Mouse (Mus musculus): ENCODE results near the gene Tbc1d25. TPM values are rescaled to one million over a fixed set of nuclear protein-coding genes. Genes with fewer than 3 reads are reported as not detected.

Gene Tbc1d25
- polyA plus RNA-seq (2017; shearing (Covaris generic)), result 10 to 100 TPM; 12.7 to 18.0 TPM

DNA sequence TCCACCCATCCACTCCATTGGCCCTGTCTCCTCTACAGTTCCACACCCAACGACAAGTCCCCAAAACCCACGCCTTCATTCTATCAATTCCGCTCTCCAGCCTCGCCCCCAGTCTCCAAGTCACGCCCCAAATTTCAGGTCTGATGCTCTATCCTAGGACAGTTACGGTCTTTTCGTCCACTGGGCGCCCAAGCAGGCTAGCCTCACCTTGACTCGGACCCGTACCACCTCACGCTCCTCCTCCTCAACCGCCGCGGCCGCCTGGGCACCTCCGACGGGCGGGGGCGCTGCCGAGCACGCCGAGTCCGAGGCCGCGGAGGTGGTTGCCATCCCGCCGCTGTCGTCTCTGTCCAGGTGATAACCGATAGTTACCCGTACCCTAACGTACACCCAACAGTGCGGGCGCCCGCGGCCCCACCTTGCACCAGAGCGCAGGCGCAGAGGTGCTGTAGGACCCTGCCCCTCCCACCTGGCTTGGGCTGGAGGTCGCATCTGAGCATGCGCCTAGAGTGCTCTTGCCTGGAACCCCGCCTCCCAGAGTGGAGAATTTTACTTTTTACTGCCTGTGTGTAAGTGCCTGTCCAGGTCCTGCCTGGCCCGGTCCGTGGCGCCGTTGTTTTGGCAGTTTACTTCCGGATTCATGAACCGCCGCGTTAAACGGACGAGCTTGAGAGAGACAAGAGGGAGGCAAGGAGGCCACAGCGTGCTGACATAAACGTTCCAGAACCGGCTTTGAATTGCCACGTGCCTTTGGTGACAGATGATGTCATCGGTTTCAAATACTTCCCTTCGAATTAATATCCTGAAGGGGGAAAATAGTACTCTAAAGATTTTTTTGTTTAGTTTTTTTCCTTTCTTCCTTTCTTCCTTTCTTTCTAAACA is at the start of gene Tbc1d25:
Tbc1d25 (minus strand) TSS at position 678 of the 882 bp plus-strand sequence.

DNA sequence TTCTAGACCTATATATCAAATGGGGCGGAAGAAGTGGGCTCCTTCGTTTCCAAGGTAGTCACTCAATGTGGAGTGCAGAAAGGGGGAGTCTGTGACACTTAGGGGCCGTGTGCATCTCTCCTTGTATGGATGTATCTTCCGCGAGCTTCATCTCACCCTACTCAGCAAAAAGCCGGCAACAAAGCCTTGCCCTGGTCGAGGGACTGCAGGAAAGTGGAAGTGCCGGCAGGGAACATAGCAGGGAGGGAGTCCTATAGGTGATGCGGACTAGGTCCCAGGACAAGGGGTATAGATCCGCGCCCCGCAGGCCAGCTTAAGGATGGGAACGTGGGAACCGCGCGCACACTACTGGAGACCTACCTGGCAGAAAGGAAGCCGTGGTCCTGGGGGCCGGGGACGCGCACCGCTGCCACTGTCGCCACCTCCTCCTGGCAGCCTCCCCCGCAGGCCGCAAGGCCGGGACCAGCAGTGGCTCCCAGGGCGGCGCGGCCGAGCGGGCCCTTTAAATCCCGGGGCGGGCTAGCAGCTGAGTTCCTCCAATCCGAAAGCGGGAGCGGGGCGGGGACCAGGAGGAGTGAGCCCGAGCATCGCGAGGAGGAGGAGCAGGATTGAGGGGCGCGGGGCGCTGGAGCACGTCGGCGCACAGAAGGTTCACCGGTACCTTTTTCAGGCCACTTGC is 30.2 kb upstream of the Tbc1d25 start, which contains the start of gene Porcn:
Porcn (minus strand) TSS at position 511 of the 679 bp plus-strand sequence.

DNA sequence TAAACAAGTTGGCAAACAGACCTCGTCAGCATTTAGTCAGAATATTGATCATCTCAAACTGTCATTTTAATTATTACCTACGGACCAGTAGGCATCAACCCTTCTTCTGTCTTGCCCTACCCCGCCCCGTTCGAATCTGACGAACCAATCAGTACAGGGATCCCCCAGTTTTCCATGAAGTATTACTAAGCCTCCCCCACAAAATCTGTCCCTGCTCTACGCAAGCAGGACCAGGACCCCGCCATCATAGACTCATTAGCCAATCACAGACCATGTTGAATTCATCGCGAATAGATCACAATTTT is 17.4 kb upstream of the Tbc1d25 start, which contains the start of gene Ebp:
Ebp (minus strand) TSS at position 94 of the 305 bp plus-strand sequence.

DNA sequence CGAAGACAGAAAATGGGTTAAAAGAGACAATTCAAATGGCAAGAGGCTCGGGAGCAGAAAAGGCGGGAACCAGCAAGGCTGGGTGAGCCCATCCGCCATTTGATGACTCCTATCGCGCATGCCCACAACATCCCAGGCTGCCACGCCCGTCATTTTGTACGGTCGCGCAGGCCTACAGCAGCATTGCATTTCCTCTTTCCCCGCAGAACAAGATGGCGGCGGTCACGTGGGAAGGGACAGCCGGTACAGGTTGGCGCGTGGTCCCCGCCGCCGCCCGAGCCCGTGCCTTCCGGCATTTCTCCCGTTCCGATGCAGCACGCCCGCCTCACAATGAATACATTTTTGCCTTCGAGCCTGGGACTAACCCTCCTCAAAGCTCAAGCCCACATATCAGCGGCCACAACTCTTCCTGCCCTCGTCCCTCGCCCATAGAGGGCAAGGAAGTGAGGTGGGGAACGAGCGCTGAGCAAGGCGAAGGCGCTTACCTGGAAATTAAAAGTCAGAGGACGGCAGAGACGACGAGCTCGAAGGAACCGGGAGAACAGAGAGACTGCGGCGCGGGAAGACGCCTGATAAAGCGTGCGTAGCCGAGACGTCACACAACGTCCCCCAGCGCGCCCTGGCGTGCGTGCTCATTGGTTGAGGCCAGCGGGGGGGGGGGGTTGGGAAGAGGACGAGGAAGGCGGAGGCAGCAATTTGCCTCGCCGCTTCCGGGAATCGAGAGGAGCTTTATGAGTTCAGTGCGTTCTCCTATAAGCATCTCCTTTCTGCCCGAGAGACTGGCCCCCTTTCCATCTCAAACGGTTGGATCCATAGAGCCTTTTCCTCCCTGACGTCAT is 30.6 kb downstream of the Tbc1d25 start, which contains the start of gene Rbm3:
Rbm3 (minus strand) TSS at position 728 of the 839 bp plus-strand sequence.

DNA sequence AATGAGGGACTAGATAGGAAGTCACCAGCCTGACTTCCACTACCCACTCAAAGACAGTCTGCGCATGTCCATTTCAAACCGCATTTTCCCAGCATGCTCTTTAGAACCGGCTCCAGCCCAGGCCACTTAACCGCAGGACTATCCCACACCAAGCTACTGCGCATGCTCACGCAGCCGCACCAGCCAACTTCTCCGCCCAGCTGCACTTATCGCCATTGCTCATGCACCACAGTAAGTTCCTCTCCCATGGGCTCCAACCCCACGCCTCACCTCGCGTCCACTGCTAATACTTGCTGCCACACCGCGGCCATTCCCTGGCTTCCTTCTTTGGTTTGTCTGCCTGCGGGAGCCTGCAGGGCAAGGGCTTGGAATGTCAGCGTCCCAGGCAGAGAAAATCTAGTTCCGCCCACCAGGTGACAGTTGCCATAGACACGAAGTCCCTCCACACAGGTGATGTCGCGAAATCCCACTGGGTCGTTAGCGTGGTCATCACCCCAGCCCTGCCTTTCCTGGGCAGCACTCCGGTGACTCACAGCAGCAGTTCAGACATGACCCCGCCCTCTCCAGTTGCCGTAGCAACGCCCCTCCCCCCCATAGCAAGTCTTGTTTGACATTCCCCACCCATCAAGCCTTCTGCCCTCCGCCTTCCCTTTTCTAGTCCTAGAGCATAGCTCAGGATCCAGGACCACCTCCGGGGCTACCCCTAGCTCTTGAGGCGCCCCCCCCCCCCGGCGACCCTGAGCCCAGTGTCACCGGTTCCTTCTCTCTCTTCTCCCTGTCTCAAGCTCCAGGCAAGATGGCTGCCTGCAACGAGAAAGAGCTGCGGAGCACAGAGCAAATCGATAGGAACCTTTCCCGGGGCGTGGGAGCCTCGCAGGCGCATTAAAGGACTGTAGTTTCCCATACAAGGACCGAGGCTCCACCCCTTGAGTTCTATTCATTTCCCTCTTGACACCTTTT is 43.7 kb downstream of the Tbc1d25 start, which contains the start of gene Wdr13:
Wdr13 (minus strand) TSS at position 876 of the 960 bp plus-strand sequence.

Other genes starting within 250 kb of the Tbc1d25 start
- not detected for gene Eras, start 247.6 kb downstream of the Tbc1d25 start, polyA plus RNA-seq (2017; shearing (Covaris generic))
- 10 to 100 TPM; 10.8 to 15.6 TPM for gene Hdac6, start 228.3 kb downstream of the Tbc1d25 start, polyA plus RNA-seq (2017; shearing (Covaris generic))
- gene Gata1, start 198.1 kb downstream of the Tbc1d25 start, polyA plus RNA-seq (2017; shearing (Covaris generic)), result 10 to 100 TPM; 23.4 to 63.7 TPM
- gene Glod5, start 157.7 kb downstream of the Tbc1d25 start, polyA plus RNA-seq (2017; shearing (Covaris generic)), result not detected
- 10 to 100 TPM; 17.5 to 26.2 TPM for gene Suv39h1, start 101.4 kb downstream of the Tbc1d25 start, polyA plus RNA-seq (2017; shearing (Covaris generic))
- gene Was, start 85.7 kb downstream of the Tbc1d25 start, polyA plus RNA-seq (2017; shearing (Covaris generic)), result 100 to 1,000 TPM in 1 of 2 experiments, 10 to 100 TPM in 1; 98.6 to 110 TPM
- 10 to 100 TPM; 13.4 to 18.7 TPM for gene Wdr13, start 43.3 kb downstream of the Tbc1d25 start, polyA plus RNA-seq (2017; shearing (Covaris generic))
- 100 to 1,000 TPM; 668 to 956 TPM for gene Rbm3, start 30.3 kb downstream of the Tbc1d25 start, polyA plus RNA-seq (2017; shearing (Covaris generic))
- gene Ebp, start 17.3 kb upstream of the Tbc1d25 start, polyA plus RNA-seq (2017; shearing (Covaris generic)), result 100 to 1,000 TPM; 142 to 256 TPM
- under 1 TPM in 1 of 2 experiments, not detected in 1; 0.17 TPM for gene Porcn, start 30.3 kb upstream of the Tbc1d25 start, polyA plus RNA-seq (2017; shearing (Covaris generic))
- gene Ftsj1, start 76.2 kb upstream of the Tbc1d25 start, polyA plus RNA-seq (2017; shearing (Covaris generic)), result 10 to 100 TPM; 21.5 to 24.9 TPM
- under 1 TPM; 0.25 to 0.49 TPM for gene Slc38a5, start 95.0 kb upstream of the Tbc1d25 start, polyA plus RNA-seq (2017; shearing (Covaris generic))
- gene Ssxb10, start 151.2 kb upstream of the Tbc1d25 start, polyA plus RNA-seq (2017; shearing (Covaris generic)), result not detected
- not detected for gene Ssxb9, start 190.8 kb upstream of the Tbc1d25 start, polyA plus RNA-seq (2017; shearing (Covaris generic))
- not detected for gene Ssxb1, start 237.1 kb upstream of the Tbc1d25 start, polyA plus RNA-seq (2017; shearing (Covaris generic))

All from activated CD4-positive, CD25-positive, alpha-beta regulatory T cell (primary cell).